Mouse (Mus musculus): ENCODE measurements around the gene Tyk2.

Tyk2 gene

GRCm38 (mm10) chr9:21114190-21114589 lies 16.9 kb downstream of the Tyk2 start:
- no peak for DNase-seq (ENCODE audit: low spot score in 2 of 2)

DNA sequence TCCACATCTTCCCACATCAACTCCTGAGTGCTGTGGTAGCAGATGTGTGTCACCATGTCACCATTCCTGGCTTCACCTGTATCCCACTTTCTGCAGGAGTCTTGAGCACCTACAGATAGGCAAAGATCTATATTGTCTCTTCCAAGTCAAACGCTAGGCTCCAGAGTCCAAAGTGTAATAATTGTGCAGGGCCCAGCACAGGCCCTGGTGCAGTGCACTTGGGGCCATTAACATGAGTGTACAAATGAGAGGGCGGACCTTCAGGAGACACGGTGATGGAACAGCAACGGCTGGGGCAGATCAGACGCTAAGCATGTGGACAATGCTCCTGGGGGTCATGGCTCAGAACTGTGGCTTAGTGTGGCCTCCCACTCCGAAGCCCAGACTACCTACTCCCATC lies 17.3 kb downstream of the Tyk2 start:
- no peak for DNase-seq (ENCODE audit: low spot score in 2 of 2)

GRCm38 (mm10) chr9:21107607-21108237 lies 23.3 kb downstream of the Tyk2 start:
- no peak for DNase-seq (ENCODE audit: low spot score in 2 of 2)

DNA sequence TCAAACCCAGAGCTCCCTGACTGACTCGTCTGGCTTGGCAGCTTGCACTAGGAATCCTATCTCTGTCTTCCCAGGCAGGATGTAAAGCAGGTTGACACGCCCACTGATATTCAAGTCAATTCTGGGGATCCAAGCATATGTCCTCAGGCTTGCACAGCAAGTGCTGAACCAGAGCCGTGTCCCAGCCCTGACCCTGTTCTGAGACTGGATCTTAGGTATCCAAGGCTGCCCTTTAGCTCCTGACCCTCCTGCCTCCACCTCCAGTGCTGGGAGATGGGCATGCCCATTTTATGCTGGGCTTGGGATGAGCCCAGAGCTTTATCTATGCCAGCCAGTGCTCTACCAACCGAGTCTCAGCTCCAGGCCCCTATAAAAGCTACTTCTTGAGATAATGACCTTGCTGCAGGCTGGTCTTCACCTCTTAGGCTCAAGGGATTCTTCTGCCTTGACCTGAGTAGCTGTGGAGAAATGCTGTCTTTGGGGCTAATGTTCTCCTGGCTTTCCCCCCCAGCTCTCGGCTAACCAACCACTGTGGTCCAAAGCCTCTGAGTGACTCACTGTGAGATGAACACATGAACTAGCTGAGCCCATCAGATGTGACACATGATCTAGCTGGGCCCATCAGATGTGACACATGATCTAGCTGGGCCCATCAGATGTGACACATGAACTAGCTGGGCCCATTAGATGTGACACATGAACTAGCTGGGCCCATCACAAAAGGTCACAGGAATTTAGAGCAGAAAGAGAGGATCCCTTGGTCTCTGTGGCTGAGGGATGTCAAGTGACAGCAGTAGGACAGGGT lies 25.1 kb downstream of the Tyk2 start:
- DNase-seq (ENCODE audit: low spot score in 2 of 2): no peak

DNA sequence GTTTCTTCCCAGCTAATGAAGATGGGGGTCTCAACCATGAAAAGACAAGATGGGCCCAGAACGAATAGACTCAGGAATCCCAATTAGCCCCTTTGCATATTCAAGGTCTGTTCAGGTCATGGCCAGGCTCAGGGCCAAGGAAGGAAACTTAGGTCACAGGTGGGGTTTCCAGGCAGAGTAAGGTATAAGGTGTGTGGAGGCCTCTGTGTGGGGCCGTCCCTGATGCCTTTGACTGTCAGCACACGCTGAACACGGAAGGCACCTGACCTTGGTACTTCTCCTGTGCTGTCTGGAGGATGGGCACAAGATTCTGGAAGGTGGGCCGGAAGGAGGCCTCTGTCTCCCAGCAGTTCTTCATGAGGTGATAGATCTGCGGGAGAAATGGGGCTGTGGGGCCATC lies 26.2 kb downstream of the Tyk2 start:
- no peak for DNase-seq (ENCODE audit: low spot score in 2 of 2)

DNA sequence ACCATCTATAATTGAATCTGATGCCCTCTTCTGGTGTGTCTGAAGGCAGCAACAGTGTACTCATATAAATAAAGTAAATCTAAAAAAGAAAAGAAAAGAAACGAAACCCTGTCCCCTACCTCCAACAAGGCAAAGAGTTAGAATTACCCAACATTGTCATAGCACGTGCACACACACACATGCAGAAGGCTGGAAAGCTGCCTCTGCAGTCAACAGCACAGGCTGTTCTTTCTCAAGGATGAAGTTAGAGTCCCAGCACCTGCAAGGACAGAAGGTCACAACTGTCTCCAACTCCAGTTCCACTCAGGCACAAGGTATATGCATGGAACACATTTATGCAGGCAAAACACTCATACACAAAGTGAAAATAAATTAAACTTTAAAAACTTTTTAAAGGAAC lies 29.0 kb downstream of the Tyk2 start:
- no peak for DNase-seq (ENCODE audit: low spot score in 2 of 2)

- DNase-seq (ENCODE audit: low spot score in 2 of 2): no peak
These were observed 30.4 kb downstream of the Tyk2 start for GRCm38 (mm10) chr9:21100447-21101161.

GRCm38 (mm10) chr9:21097793-21098192 lies 33.2 kb downstream of the Tyk2 start:
- DNase-seq (ENCODE audit: low spot score in 2 of 2): no peak

DNA sequence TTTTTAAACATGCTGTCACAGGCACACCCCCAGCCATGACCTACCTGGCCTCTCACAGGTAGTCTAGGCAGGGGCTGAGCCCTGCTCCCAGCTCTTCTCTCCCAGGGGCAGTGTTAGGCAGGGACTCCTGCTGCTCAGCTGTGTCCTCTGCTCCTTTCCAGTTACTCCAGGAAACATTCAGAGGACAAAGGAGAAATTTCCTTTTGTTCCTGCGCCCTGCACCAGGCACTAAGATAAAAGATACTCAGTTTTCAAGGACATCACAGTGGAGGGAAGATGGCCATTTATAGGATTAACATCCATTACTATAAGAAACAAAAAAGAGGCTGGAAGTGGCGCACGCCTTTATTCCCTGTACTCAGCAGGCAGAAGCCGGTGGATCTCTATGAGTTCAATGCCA lies 35.1 kb downstream of the Tyk2 start:
- DNase-seq (ENCODE audit: low spot score in 2 of 2): no peak

GRCm38 (mm10) chr9:21093423-21093822 lies 37.6 kb downstream of the Tyk2 start:
- no peak for DNase-seq (ENCODE audit: low spot score in 2 of 2)

DNA sequence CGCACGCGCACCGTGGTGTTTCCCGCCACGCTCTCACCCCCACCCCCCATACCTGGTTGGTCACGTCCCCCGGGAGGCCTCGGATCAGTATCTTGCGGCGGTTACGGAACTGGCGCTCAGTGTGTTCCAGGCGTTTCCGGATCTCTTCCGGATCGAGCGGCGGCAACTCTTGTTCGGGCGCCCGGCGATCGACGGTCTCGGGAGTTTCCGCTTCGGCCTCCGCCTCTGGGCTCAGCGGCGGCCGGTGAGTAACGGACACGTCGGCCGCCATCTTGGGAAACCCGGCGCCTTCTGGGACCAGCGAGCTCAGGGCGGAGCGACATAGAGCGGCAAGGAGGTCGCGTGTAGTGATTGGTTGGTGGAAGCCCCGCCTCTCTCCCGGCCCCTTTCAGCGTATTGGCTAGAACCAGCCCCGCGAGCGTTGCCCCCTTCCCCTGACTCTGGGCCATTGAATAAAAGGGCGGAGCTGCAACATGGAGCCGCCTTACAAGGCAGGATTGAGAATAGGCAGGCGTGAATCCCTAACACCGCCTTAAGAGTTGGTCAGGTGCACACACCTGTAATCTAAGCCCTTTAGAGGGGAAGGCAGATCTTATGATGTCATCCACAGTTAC lies 39.2 kb downstream of the Tyk2 start, which contains the start of the genes Gm38431 and Raver1:
Gm38431 (minus strand) TSS at position 291 of the 614 bp plus-strand sequence.
Raver1 (minus strand) TSS at position 302 of the 614 bp plus-strand sequence.
- DNase-seq (ENCODE audit: low spot score in 2 of 2): peak; percentile 97

DNA sequence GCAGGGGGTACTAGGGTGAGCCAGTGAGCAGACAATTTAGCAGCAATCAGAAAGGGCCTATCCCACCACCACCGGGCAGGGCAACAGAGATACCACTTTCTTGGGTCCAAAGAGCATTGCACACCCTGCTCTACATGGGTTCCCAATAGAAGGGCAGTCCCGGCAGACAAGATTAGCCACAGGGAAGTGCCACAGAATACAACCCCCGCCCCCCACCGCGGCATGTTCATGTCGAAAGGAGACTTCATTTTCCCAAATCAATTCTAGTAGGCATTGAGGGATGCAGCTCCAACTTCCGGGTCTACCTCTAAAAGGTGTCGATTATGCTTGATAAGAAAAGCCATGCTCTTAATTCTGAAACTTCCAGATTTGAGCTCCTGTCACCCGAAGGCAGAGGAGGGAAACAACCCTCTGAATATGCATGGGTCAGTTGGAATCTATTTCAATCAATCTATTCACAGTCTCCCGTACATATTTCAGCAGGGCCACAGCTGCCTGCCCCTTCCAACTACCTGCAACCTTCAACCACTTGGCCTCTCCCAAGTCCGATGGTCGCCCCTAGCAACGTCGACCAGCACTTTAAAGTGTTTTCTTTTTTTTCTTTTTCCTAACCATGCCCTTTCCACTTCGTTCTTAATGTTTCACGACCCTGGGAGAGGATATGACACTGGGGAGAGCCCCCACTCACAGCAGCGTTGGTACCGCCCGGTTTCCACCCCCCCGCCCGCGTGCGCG lies 39.9 kb downstream of the Tyk2 start:
- DNase-seq (ENCODE audit: low spot score in 2 of 2): no peak

GRCm38 (mm10) chr9:21090537-21090936 lies 40.5 kb downstream of the Tyk2 start:
- DNase-seq (ENCODE audit: low spot score in 2 of 2): no peak

- no peak for DNase-seq (ENCODE audit: low spot score in 2 of 2)
These were observed 47.7 kb downstream of the Tyk2 start for GRCm38 (mm10) chr9:21083324-21083723.

DNA sequence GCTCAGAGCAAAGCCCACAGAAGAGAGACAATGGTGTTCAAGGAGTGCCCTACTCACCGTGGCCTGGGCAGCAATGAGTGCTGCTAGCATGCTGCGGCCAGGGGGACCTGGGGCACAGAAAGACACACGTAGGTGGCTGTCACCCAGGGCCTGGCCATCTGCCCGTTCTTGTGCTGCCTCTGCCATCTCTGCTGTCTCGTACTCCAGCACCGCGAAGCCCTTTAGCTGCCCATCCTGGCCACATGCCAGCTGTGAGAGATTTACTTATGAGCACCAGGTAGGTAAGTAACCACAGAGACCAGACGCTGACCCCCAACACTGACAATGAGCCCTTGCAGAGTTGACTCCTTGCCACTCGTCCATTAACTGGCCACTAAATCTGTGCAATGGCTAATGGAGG lies 49.9 kb downstream of the Tyk2 start:
- DNase-seq (ENCODE audit: low spot score in 2 of 2): no peak

- DNase-seq (ENCODE audit: low spot score in 2 of 2): no peak
These were observed 55.4 kb downstream of the Tyk2 start for GRCm38 (mm10) chr9:21075625-21076024.

- no peak for DNase-seq (ENCODE audit: low spot score in 2 of 2)
These were observed 56.9 kb downstream of the Tyk2 start for GRCm38 (mm10) chr9:21074173-21074572.

DNA sequence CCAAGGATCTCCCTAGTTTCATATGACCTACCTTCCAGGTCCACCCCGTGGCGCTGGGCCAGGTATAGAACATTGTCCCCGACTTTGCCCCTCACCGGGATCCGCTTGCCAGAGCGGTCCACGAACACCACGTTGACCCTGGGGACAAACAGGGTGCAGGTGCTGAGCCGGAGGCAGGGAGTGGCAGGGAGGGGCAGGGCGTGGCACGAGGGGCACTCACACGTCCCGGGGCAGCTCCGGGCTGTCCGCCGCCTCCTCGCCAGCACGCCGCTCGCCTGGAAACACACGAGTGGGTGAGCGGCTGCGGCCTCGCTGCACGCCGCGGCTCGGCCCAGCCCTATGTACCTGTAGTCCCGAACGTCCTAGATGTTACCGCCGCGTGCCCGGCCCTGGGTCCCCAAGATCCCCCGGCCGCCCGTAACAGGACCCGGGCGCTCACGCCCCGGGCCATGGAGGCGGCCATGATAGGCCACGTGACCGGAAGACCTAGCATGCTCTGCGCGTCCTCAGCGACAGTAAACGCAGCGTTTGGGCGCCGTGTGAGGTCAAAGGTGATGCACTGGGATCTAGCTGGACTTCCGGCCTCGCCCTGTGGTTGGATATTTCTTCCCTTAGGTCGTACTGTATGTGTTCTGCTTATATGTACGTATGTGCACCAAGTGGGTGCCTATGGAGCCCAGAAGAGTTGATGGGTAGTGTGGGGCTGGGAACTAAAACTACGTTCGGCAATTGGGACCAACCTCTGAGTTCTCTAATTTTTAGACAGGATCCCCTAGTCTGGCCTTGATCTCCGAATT lies 57.8 kb downstream of the Tyk2 start, which contains the start of the genes Gm49373 and Fdx1l:
Gm49373 (minus strand) TSS at position 53 of the 797 bp plus-strand sequence.
Fdx1l (minus strand) TSS at position 571 of the 797 bp plus-strand sequence.
- peak; percentile 83 to 90 for DNase-seq (ENCODE audit: low spot score in 2 of 2)

GRCm38 (mm10) chr9:21072641-21073040 lies 58.4 kb downstream of the Tyk2 start:
- no peak for DNase-seq (ENCODE audit: low spot score in 2 of 2)

GRCm38 (mm10) chr9:21067006-21067684 lies 63.9 kb downstream of the Tyk2 start, which contains the start of gene Zglp1:
Gene Zglp1 (minus strand): TSS chr9:21067093.
- no peak for DNase-seq (ENCODE audit: low spot score in 2 of 2)
